Mouse (Mus musculus) kidney, adult 2 months (tissue): Measurements from ENCODE around the gene Hist1h2bc. TPM values are rescaled to one million over a fixed set of nuclear protein-coding genes. Genes with fewer than 3 reads are reported as not detected.

Experiments
- DNase-seq: peaks from one replicate; pipeline ENCODE4 v3.0.0; 2021
- H3K27ac ChIP-seq: fragments of 200-500 bp; 2 replicates; pipeline ENCODE4 v1.5.1; 2012; ENCODE audit warnings: low read depth, low read length, control low read depth, inconsistent platforms; ENCODE audit not compliant: insufficient read depth
- H3K27me3 ChIP-seq: fragments of 200-500 bp; replicated peaks from 2 replicates; pipeline ENCODE4 v1.6.1; 2012; ENCODE audit warnings: mild to moderate bottlenecking, moderate library complexity, low read length, inconsistent platforms; ENCODE audit not compliant: control insufficient read depth, insufficient read depth
- H3K36me3 ChIP-seq: fragments of 200-500 bp; 2 replicates; pipeline ENCODE4 v1.6.1; 2012; ENCODE audit warnings: mild to moderate bottlenecking, moderate library complexity, low read length, inconsistent platforms; ENCODE audit not compliant: control insufficient read depth, insufficient read depth
- H3K4me1 ChIP-seq: fragments of 200-500 bp; 2 replicates; pipeline ENCODE4 v1.6.1; 2011; ENCODE audit warnings: low read length; ENCODE audit not compliant: control insufficient read depth, insufficient read depth
- H3K4me3 ChIP-seq: fragments of 200-500 bp; 2 replicates; pipeline ENCODE4 v1.5.1; 2011; ENCODE audit warnings: mild to moderate bottlenecking, low read depth, low read length, control low read depth; ENCODE audit not compliant: insufficient read depth
- CTCF ChIP-seq: fragments of 200-500 bp; conservative IDR thresholded peaks from 2 replicates; pipeline ENCODE4 v1.5.1; 2011; ENCODE audit warnings: low read depth, mild to moderate bottlenecking, control low read depth, low read length, moderate library complexity, mixed read lengths; ENCODE audit not compliant: insufficient read depth, insufficient read length
- POLR2A ChIP-seq: fragments of 200-500 bp; IDR thresholded peaks from one replicate; pipeline ENCODE4 v1.6.1; 2011; ENCODE audit warnings: low read depth, low read length, control low read depth
- WGBS: fragments of 180-500 bp; shearing (Covaris S2); methylation state at CpG from one replicate; pipeline ENCODE4 v1.1.7; 2018; 5-methylcytosine and 5-hydroxymethylcytosine counted together
- polyA plus RNA-seq: library from polyadenylated mRNA; depleted of rRNA; stranded (reverse); fragments of >200 nt; gene quantifications from 2 replicates; pipeline ENCODE4 v1.2.3, GENCODE M21; 2012

Hist1h2bc gene
- polyA plus RNA-seq, 1 experiment, result 473 TPM

GRCm38 (mm10) chr13:23685121-23685861, 1.3 kb downstream of the Hist1h2bc start:
- peak; percentile 49 for DNase-seq

GRCm38 (mm10) chr13:23685966-23686365, 2.0 kb downstream of the Hist1h2bc start:
- H3K27ac ChIP-seq, result peak overlapping the region; percentile 79
- H3K4me1 ChIP-seq, result peaks cover 10% of the 10 kb centered on the region
- no peak for TF ChIP-seq CTCF
- TF ChIP-seq POLR2A, result no peak
- peak overlapping the region; percentile 56 for H3K4me3 ChIP-seq
- no peaks in the 10 kb centered on the region; the same call in 1 of the 2 replicates for H3K36me3 ChIP-seq
- no peaks in the 10 kb centered on the region for H3K27me3 ChIP-seq
- WGBS, result 34% methylated on average over 4 of the region's 4 CpGs
- no peak for DNase-seq

More at GRCm38 (mm10) chr13:23685121-23685861, 1.3 kb downstream of the Hist1h2bc start:
- no peaks in the 10 kb centered on the region; the same call in 1 of the 2 replicates for H3K36me3 ChIP-seq
- peaks cover 10% of the 10 kb centered on the region for H3K4me1 ChIP-seq
- WGBS, result 1% methylated on average over 15 of the region's 15 CpGs
- H3K27ac ChIP-seq, result peak overlapping the region; percentile 79
- no peak for TF ChIP-seq POLR2A
- TF ChIP-seq CTCF, result no peak
- H3K27me3 ChIP-seq, result no peaks in the 10 kb centered on the region
- peak overlapping the region; percentile 56 for H3K4me3 ChIP-seq

GRCm38 (mm10) chr13:23687181-23687580, 3.2 kb downstream of the Hist1h2bc start:
- no peak for TF ChIP-seq POLR2A
- no peak for TF ChIP-seq CTCF
- 0 out of 2 replicates have a peak overlapping the region, but pooled peaks have one; percentile 31 for H3K27ac ChIP-seq
- DNase-seq, result no peak
- peaks cover 10% of the 10 kb centered on the region for H3K4me1 ChIP-seq
- no peaks in the 10 kb centered on the region; the same call in 1 of the 2 replicates for H3K36me3 ChIP-seq
- no peak overlapping the region for H3K4me3 ChIP-seq
- 66% methylated on average over 4 of the region's 4 CpGs for WGBS
- H3K27me3 ChIP-seq, result no peaks in the 10 kb centered on the region

GRCm38 (mm10) chr13:23687907-23688306, 3.9 kb downstream of the Hist1h2bc start:
- peak; percentile 68 for DNase-seq
- TF ChIP-seq POLR2A (no peak), CTCF (no peak)
- Histone ChIP-seq H3K27ac (peak overlapping the region; percentile 75), H3K36me3 (no peaks in the 10 kb centered on the region; the same call in 1 of the 2 replicates), H3K4me3 (no peak overlapping the region), H3K4me1 (peaks cover 10% of the 10 kb centered on the region), H3K27me3 (no peaks in the 10 kb centered on the region)
- 64% methylated on average over 7 of the region's 7 CpGs for WGBS

- no peaks in the 10 kb centered on the region; the same call in 1 of the 2 replicates for H3K36me3 ChIP-seq
- TF ChIP-seq CTCF (no peak), POLR2A (no peak)
- no peak overlapping the region for H3K4me3 ChIP-seq
- no peaks in the 10 kb centered on the region for H3K27me3 ChIP-seq
- no peak for DNase-seq
- 93% methylated on average over 2 of the region's 2 CpGs for WGBS
- no peak overlapping the region for H3K27ac ChIP-seq
- H3K4me1 ChIP-seq, result peaks cover 18% of the 10 kb centered on the region
Observed at GRCm38 (mm10) chr13:23688956-23689355, 5.0 kb downstream of the Hist1h2bc start.

- Histone ChIP-seq H3K27me3 (no peaks in the 10 kb centered on the region), H3K4me1 (peaks cover 23% of the 10 kb centered on the region), H3K36me3 (no peaks in the 10 kb centered on the region; the same call in 1 of the 2 replicates), H3K27ac (no peak overlapping the region), H3K4me3 (no peak overlapping the region)
- TF ChIP-seq POLR2A (no peak), CTCF (no peak)
- no peak for DNase-seq
- 81% methylated on average over 2 of the region's 2 CpGs for WGBS
Observed at GRCm38 (mm10) chr13:23689459-23689858, 5.5 kb downstream of the Hist1h2bc start.

GRCm38 (mm10) chr13:23693856-23694440, 9.9 kb downstream of the Hist1h2bc start:
- DNase-seq, result peak; percentile 88
- TF ChIP-seq CTCF (no peak), POLR2A (no peak)
- Histone ChIP-seq H3K27me3 (no peaks in the 10 kb centered on the region), H3K4me3 (no peak overlapping the region), H3K36me3 (no peaks in the 10 kb centered on the region; the same call in 1 of the 2 replicates), H3K4me1 (peaks cover 13% of the 10 kb centered on the region; the same call in 1 of the 2 replicates), H3K27ac (peak overlapping the region; percentile 84)
- 36% methylated on average over 6 of the region's 6 CpGs for WGBS
